Mouse (Mus musculus) monocyte, adult 5-6 weeks (primary cell): Measurements from ENCODE around the gene Chd3. TPM values are rescaled to one million over a fixed set of nuclear protein-coding genes. Genes with fewer than 3 reads are reported as not detected.

Source experiments
- ATAC-seq: fragments of 153-309, 156-312 bp; replicated peaks from 2 replicates; pipeline ENCODE4 v1.8.0; 2017; ENCODE audit warnings: mild to moderate bottlenecking; ENCODE audit not compliant: low TSS enrichment, insufficient number of reproducible peaks, severe bottlenecking, poor library complexity, low FRiP score
- total RNA-seq: library from RNA; stranded (forward); fragments of 200-1000, 200-491, 200-594 nt; gene quantifications from 3 replicates; pipeline ENCODE4 v1.2.3, GENCODE M21; 2017

Gene Chd3
- total RNA-seq, 1 experiment from 2014 or later: 86.2 TPM

GRCm38 (mm10) chr11:69298231-69298630 is 71.0 kb downstream of the Chd3 start:
- no peak for ATAC-seq

- ATAC-seq: no peak
Measured at GRCm38 (mm10) chr11:69297799-69298198, 71.4 kb downstream of the Chd3 start.

- no peak for ATAC-seq
Measured at GRCm38 (mm10) chr11:69295286-69295685, 73.9 kb downstream of the Chd3 start.

Other genes starting within 250 kb of the Chd3 start
- gene Hes7, start 249.0 kb downstream of the Chd3 start, total RNA-seq: 0.49 TPM in 1 of 3 replicates, not detected in the others
- not detected in 3 replicates for gene 9130213A22Rik, start 246.8 kb downstream of the Chd3 start, total RNA-seq
- gene Aloxe3, start 243.5 kb downstream of the Chd3 start, total RNA-seq: 0.32 to 0.57 TPM in 2 of 3 replicates, not detected in the other
- gene Alox12b, start 212.4 kb downstream of the Chd3 start, total RNA-seq: not detected in 3 replicates
- gene Alox8, start 171.6 kb downstream of the Chd3 start, total RNA-seq: 1.4 to 2.3 TPM (median 1.5 TPM) in 3 replicates
- 0.32 TPM in 1 of 3 replicates, not detected in the others for gene Gucy2e, start 132.4 kb downstream of the Chd3 start, total RNA-seq
- gene Cntrob, start 45.6 kb downstream of the Chd3 start, total RNA-seq: 5.8 to 26.8 TPM (median 19.1 TPM) in 3 replicates
- gene Trappc1, start 45.4 kb downstream of the Chd3 start, total RNA-seq: 54.4 to 91.3 TPM (median 61.3 TPM) in 3 replicates
- 2.0 to 2.3 TPM in 2 of 3 replicates, not detected in the other for gene Kcnab3, start 43.1 kb downstream of the Chd3 start, total RNA-seq
- 1.3 to 3.6 TPM (median 1.5 TPM) in 3 replicates for gene Rnf227, start 28.9 kb downstream of the Chd3 start, total RNA-seq
- 51.4 to 93.3 TPM (median 54.6 TPM) in 3 replicates for gene Naa38, start 26.1 kb upstream of the Chd3 start, total RNA-seq
- 19.2 to 55.3 TPM (median 20.9 TPM) in 3 replicates for gene Cyb5d1, start 26.2 kb upstream of the Chd3 start, total RNA-seq
- gene Tmem88, start 28.8 kb upstream of the Chd3 start, total RNA-seq: 3.1 to 3.8 TPM in 2 of 3 replicates, not detected in the other
- 14.3 to 27.5 TPM (median 16.8 TPM) in 3 replicates for gene Kdm6b, start 44.3 kb upstream of the Chd3 start, total RNA-seq
- gene Dnah2, start 179.7 kb upstream of the Chd3 start, total RNA-seq: 1.4 to 6.4 TPM (median 4.7 TPM) in 3 replicates
- 0.49 to 0.96 TPM in 2 of 3 replicates, not detected in the other for gene Efnb3, start 190.8 kb upstream of the Chd3 start, total RNA-seq
- gene Wrap53, start 210.8 kb upstream of the Chd3 start, total RNA-seq: 2.8 to 9.4 TPM (median 3.8 TPM) in 3 replicates
- gene Trp53, start 211.0 kb upstream of the Chd3 start, total RNA-seq: 11.9 to 26.9 TPM (median 24.5 TPM) in 3 replicates
- gene Atp1b2, start 236.5 kb upstream of the Chd3 start, total RNA-seq: not detected in 3 replicates
- not detected in 3 replicates for gene Shbg, start 248.5 kb upstream of the Chd3 start, total RNA-seq